Mouse (Mus musculus): ENCODE results near the gene Tle2. TPM values are rescaled to one million over a fixed set of nuclear protein-coding genes. Genes with fewer than 3 reads are reported as not detected.

Tle2 gene
- polyA plus RNA-seq, 1 experiment from 2014 or later, result 29.7 TPM

DNA sequence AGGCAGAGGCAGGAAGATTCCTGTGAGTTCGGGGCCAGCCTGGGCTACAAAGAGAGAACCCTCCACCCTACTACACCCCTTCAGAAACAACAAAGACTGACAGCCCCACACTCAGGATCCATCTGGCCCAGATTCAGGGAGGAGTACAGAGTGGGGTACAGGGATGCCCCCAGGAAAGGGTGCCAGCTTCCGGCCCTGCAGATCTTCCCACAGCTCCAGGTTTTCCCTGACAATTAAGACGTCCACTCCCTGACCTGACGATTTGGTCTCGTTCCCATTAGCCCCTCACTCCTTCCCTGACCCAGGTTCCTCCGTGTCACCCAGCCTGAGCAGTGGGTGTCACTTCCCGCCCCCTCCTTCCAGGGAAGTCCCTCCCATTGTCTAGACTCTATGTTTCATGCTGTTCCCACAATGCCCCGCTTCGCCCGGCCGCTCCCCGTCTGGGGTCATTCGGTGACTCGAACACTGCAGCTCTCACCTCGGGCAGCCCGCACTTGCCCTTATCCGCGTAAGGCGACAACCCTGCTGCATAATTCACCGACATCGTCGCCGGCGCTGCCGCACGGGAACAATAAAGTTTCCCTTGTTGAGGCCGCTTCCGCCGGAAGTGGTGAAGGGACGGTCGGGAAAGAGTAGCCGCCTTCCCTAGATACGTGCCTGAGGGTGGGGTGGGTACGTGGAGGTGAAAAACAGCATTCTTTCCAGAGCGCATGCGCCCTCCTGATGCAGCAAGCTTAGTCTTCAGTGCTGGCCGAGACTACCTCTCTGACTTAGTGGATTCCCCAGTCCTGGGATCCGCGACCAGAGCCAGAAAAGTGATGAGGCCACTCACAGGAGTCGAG lies 52.9 kb downstream of the Tle2 start, which contains the start of gene Sirt6:
Sirt6 (minus strand) TSS at position 804 of the 842 bp plus-strand sequence.
- H3K9ac ChIP-seq, result peak within 1 kb of the TSS; percentile 88
- DNase-seq (ENCODE audit: low spot score) (peak; percentile 94), ATAC-seq (ENCODE audit: low FRiP score) (peak; percentile 89)
- H3K27ac ChIP-seq, result peak within 1 kb of the TSS; percentile 92
- H3K4me2 ChIP-seq (replicated peaks), result peak within 1 kb of the TSS; percentile 93
- H3K36me3 ChIP-seq (replicated peaks; ENCODE audit: control insufficient read depth, insufficient read depth), result peaks cover 38% of the 10 kb centered on the region
- no peaks in the 10 kb centered on the region for H3K9me3 ChIP-seq (ENCODE audit: control insufficient read depth, low read length)
- H3K4me3 ChIP-seq (replicated peaks; ENCODE audit: low read length), result peak within 1 kb of the TSS; percentile 87
- H3K27me3 ChIP-seq (ENCODE audit: control insufficient read depth, insufficient read depth, low read length), result no peaks in the 10 kb centered on the region
- peaks cover 17% of the 10 kb centered on the region for H3K4me1 ChIP-seq (replicated peaks; ENCODE audit: control insufficient read depth, insufficient read depth, low read length)
- WGBS, result 5% methylated on average over 40 of the region's 40 CpGs

DNA sequence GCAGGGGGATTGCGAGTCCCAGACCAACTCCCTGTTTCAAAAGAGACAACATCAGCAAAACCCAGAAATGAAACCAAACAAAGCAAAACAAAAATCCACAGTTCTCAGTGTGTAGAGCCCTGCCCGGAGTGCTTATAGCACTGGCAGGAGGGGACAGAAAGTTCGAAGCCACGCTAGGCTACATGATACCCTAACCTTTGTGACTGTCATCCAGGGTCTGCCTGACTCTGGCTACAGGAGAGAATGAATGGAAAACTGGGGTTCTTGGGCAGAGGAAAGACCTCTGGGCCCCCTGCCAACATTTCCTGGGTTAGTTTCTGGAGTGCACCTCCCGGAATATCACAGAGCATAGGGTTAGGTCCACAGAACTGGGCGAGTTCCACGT lies 53.5 kb downstream of the Tle2 start:
- Histone ChIP-seq H3K27me3 (ENCODE audit: control insufficient read depth, insufficient read depth, low read length) (no peaks in the 10 kb centered on the region), H3K4me1 (replicated peaks; ENCODE audit: control insufficient read depth, insufficient read depth, low read length) (peaks cover 17% of the 10 kb centered on the region), H3K4me3 (replicated peaks; ENCODE audit: low read length) (peak overlapping the region; percentile 87), H3K36me3 (replicated peaks; ENCODE audit: control insufficient read depth, insufficient read depth) (peaks cover 32% of the 10 kb centered on the region), H3K4me2 (replicated peaks) (peak overlapping the region; percentile 93), H3K9me3 (ENCODE audit: control insufficient read depth, low read length) (no peaks in the 10 kb centered on the region), H3K27ac (peak overlapping the region; percentile 92), H3K9ac (peak overlapping the region; percentile 88)
- WGBS, result 69% methylated on average over 7 of the region's 7 CpGs
- DNase-seq (ENCODE audit: low spot score) (no peak), ATAC-seq (ENCODE audit: low FRiP score) (peak; percentile 22; the same call in 1 of the 2 replicates)

DNA sequence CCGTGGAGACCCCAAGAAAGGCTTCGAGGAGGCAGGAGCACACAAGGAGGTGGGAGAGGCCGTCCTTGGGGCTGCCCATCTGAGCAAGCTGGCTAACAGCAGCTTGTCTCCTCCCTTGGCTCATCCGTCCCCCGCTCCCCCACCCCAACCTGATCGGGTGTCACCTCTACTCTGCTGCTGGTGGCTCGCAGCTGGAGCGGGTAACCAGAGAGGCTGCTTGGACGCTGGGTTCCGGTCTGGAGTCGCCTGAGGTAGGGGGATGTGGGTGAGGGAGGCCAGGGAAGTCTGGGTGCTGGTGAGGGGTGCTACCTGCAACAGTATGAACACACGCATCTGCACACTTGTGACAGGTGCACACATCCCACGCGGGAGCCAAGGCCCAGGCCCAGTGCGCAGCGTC lies 54.0 kb downstream of the Tle2 start, which contains the start of gene Ankrd24:
Ankrd24 (plus strand) TSS at position 151 of the 400 bp plus-strand sequence.
- Histone ChIP-seq H3K27ac (peak within 1 kb of the TSS; percentile 92), H3K9ac (peak within 1 kb of the TSS; percentile 88), H3K9me3 (ENCODE audit: control insufficient read depth, low read length) (no peaks in the 10 kb centered on the region), H3K27me3 (ENCODE audit: control insufficient read depth, insufficient read depth, low read length) (no peaks in the 10 kb centered on the region), H3K4me1 (replicated peaks; ENCODE audit: control insufficient read depth, insufficient read depth, low read length) (peaks cover 17% of the 10 kb centered on the region), H3K36me3 (replicated peaks; ENCODE audit: control insufficient read depth, insufficient read depth) (peaks cover 29% of the 10 kb centered on the region), H3K4me2 (replicated peaks) (peak within 1 kb of the TSS; percentile 93), H3K4me3 (replicated peaks; ENCODE audit: low read length) (peak within 1 kb of the TSS; percentile 87)
- no peak for ATAC-seq (ENCODE audit: low FRiP score)
- DNase-seq (ENCODE audit: low spot score), result no peak
- WGBS, result 85% methylated on average over 16 of the region's 16 CpGs

- H3K4me2 ChIP-seq (replicated peaks), result peak overlapping the region; percentile 73
- no peaks in the 10 kb centered on the region for H3K27me3 ChIP-seq (ENCODE audit: control insufficient read depth, insufficient read depth, low read length)
- H3K4me1 ChIP-seq (replicated peaks; ENCODE audit: control insufficient read depth, insufficient read depth, low read length), result peaks cover 7% of the 10 kb centered on the region; the same call in 1 of the 2 replicates
- no peaks in the 10 kb centered on the region for H3K36me3 ChIP-seq (replicated peaks; ENCODE audit: control insufficient read depth, insufficient read depth)
- H3K27ac ChIP-seq, result peak overlapping the region; percentile 61; the same call in 1 of the 2 replicates
- WGBS, result 4% methylated on average over 37 of the region's 37 CpGs
- peak overlapping the region; percentile 39 for H3K4me3 ChIP-seq (replicated peaks; ENCODE audit: low read length)
- peak overlapping the region; percentile 57 for H3K9ac ChIP-seq
- H3K9me3 ChIP-seq (ENCODE audit: control insufficient read depth, low read length), result no peaks in the 10 kb centered on the region
- DNase-seq (ENCODE audit: low spot score) (peak; percentile 80), ATAC-seq (ENCODE audit: low FRiP score) (peak; percentile 88)
Measured at GRCm38 (mm10) chr10:81633253-81634099, 59.1 kb downstream of the Tle2 start.

GRCm38 (mm10) chr10:81636338-81636737 lies 62.0 kb downstream of the Tle2 start:
- H3K9me3 ChIP-seq (ENCODE audit: control insufficient read depth, low read length), result no peaks in the 10 kb centered on the region
- H3K4me3 ChIP-seq (replicated peaks; ENCODE audit: low read length), result no peak overlapping the region
- 23% methylated on average over 8 of the region's 8 CpGs for WGBS
- no peak overlapping the region for H3K27ac ChIP-seq
- no peak overlapping the region for H3K4me2 ChIP-seq (replicated peaks)
- no peaks in the 10 kb centered on the region for H3K36me3 ChIP-seq (replicated peaks; ENCODE audit: control insufficient read depth, insufficient read depth)
- H3K4me1 ChIP-seq (replicated peaks; ENCODE audit: control insufficient read depth, insufficient read depth, low read length), result peaks cover 11% of the 10 kb centered on the region; the same call in 1 of the 2 replicates
- ATAC-seq (ENCODE audit: low FRiP score) (no peak), DNase-seq (ENCODE audit: low spot score) (no peak)
- H3K9ac ChIP-seq, result no peak overlapping the region
- no peaks in the 10 kb centered on the region for H3K27me3 ChIP-seq (ENCODE audit: control insufficient read depth, insufficient read depth, low read length)

DNA sequence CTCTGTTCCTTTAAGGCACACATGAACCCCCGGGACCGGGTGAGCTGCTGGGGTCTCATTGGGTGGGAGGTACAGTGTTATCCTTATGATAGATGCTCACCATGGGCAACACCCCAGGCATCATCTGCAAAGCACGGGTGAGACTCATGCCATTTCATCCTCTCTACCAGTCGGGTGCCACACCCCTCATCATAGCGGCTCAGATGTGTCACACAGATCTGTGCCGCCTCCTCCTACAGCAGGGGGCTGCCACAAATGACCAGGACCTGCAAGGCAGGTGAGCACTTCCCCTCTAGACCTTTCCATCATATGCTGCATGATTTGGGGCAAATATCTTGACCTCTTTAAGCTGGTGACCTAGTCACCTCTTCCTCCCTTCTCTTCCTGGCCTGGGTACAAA lies 63.7 kb downstream of the Tle2 start:
- Histone ChIP-seq H3K4me3 (replicated peaks; ENCODE audit: low read length) (no peak overlapping the region), H3K4me2 (replicated peaks) (no peak overlapping the region), H3K9me3 (ENCODE audit: control insufficient read depth, low read length) (no peaks in the 10 kb centered on the region), H3K9ac (no peak overlapping the region), H3K36me3 (replicated peaks; ENCODE audit: control insufficient read depth, insufficient read depth) (no peaks in the 10 kb centered on the region), H3K27ac (no peak overlapping the region), H3K4me1 (replicated peaks; ENCODE audit: control insufficient read depth, insufficient read depth, low read length) (peaks cover 28% of the 10 kb centered on the region), H3K27me3 (ENCODE audit: control insufficient read depth, insufficient read depth, low read length) (no peaks in the 10 kb centered on the region)
- ATAC-seq (ENCODE audit: low FRiP score), result no peak
- no peak for DNase-seq (ENCODE audit: low spot score)
- WGBS, result 82% methylated on average over 6 of the region's 6 CpGs

Other genes starting within 250 kb of the Tle2 start
- 4.3 and 5.4 TPM in 2 replicates for gene Tbxa2r, start 245.8 kb upstream of the Tle2 start, polyA plus RNA-seq (2014; fragmentation: Nextera tagmentation; extraction: Ambion mirVana)
- gene Gipc3, start 231.3 kb upstream of the Tle2 start, polyA plus RNA-seq (2014; fragmentation: Nextera tagmentation; extraction: Ambion mirVana), result not detected in 2 replicates
- 29.0 and 34.0 TPM in 2 replicates for gene Hmg20b, start 224.1 kb upstream of the Tle2 start, polyA plus RNA-seq (2014; fragmentation: Nextera tagmentation; extraction: Ambion mirVana)
- 7.8 and 10.0 TPM in 2 replicates for gene Mfsd12, start 217.1 kb upstream of the Tle2 start, polyA plus RNA-seq (2014; fragmentation: Nextera tagmentation; extraction: Ambion mirVana)
- gene 4930404N11Rik, start 208.7 kb upstream of the Tle2 start, polyA plus RNA-seq (2014; fragmentation: Nextera tagmentation; extraction: Ambion mirVana), result 0.30 and 0.59 TPM in 2 replicates
- 119 and 125 TPM in 2 replicates for gene Fzr1, start 196.0 kb upstream of the Tle2 start, polyA plus RNA-seq (2014; fragmentation: Nextera tagmentation; extraction: Ambion mirVana)
- 68.9 TPM in 2 replicates for gene Dohh, start 190.1 kb upstream of the Tle2 start, polyA plus RNA-seq (2014; fragmentation: Nextera tagmentation; extraction: Ambion mirVana)
- 5.5 and 5.7 TPM in 2 replicates for gene Gm48551, start 190.1 kb upstream of the Tle2 start, polyA plus RNA-seq (2014; fragmentation: Nextera tagmentation; extraction: Ambion mirVana)
- 1.9 and 2.2 TPM in 2 replicates for gene Gm48552, start 185.6 kb upstream of the Tle2 start, polyA plus RNA-seq (2014; fragmentation: Nextera tagmentation; extraction: Ambion mirVana)
- gene Smim24, start 181.5 kb upstream of the Tle2 start, polyA plus RNA-seq (2014; fragmentation: Nextera tagmentation; extraction: Ambion mirVana), result 0.84 and 1.3 TPM in 2 replicates
- 17.3 and 25.8 TPM in 2 replicates for gene Nfic, start 118.9 kb upstream of the Tle2 start, polyA plus RNA-seq (2014; fragmentation: Nextera tagmentation; extraction: Ambion mirVana)
- gene Celf5, start 91.9 kb upstream of the Tle2 start, polyA plus RNA-seq (2014; fragmentation: Nextera tagmentation; extraction: Ambion mirVana), result 46.6 and 55.9 TPM in 2 replicates
- gene Ncln, start 78.2 kb upstream of the Tle2 start, polyA plus RNA-seq (2014; fragmentation: Nextera tagmentation; extraction: Ambion mirVana), result 53.8 and 59.0 TPM in 2 replicates
- 0.70 and 0.81 TPM in 2 replicates for gene S1pr4, start 74.4 kb upstream of the Tle2 start, polyA plus RNA-seq (2014; fragmentation: Nextera tagmentation; extraction: Ambion mirVana)
- 1.1 and 1.2 TPM in 2 replicates for gene Gna15, start 50.3 kb upstream of the Tle2 start, polyA plus RNA-seq (2014; fragmentation: Nextera tagmentation; extraction: Ambion mirVana)
- gene Gna11, start 29.4 kb upstream of the Tle2 start, polyA plus RNA-seq (2014; fragmentation: Nextera tagmentation; extraction: Ambion mirVana), result 87.5 and 95.5 TPM in 2 replicates
- gene Aes, start 15.1 kb upstream of the Tle2 start, polyA plus RNA-seq (2014; fragmentation: Nextera tagmentation; extraction: Ambion mirVana), result 524 and 550 TPM in 2 replicates
- gene Tle6, start 26.5 kb downstream of the Tle2 start, polyA plus RNA-seq (2014; fragmentation: Nextera tagmentation; extraction: Ambion mirVana), result 4.2 and 4.8 TPM in 2 replicates
- gene BC025920, start 31.7 kb downstream of the Tle2 start, polyA plus RNA-seq (2014; fragmentation: Nextera tagmentation; extraction: Ambion mirVana), result 0.90 and 1.1 TPM in 2 replicates
- 39.9 and 42.1 TPM in 2 replicates for gene Sirt6, start 53.2 kb downstream of the Tle2 start, polyA plus RNA-seq (2014; fragmentation: Nextera tagmentation; extraction: Ambion mirVana)
- gene Ankrd24, start 54.0 kb downstream of the Tle2 start, polyA plus RNA-seq (2014; fragmentation: Nextera tagmentation; extraction: Ambion mirVana), result 11.8 and 12.6 TPM in 2 replicates
- gene Gm10778, start 74.5 kb downstream of the Tle2 start, polyA plus RNA-seq (2014; fragmentation: Nextera tagmentation; extraction: Ambion mirVana), result 6.5 and 6.9 TPM in 2 replicates
- gene Zfp433, start 130.3 kb downstream of the Tle2 start, polyA plus RNA-seq (2014; fragmentation: Nextera tagmentation; extraction: Ambion mirVana), result 19.2 and 20.5 TPM in 2 replicates
- gene Gm3055, start 196.6 kb downstream of the Tle2 start, polyA plus RNA-seq (2014; fragmentation: Nextera tagmentation; extraction: Ambion mirVana), result 18.8 and 21.9 TPM in 2 replicates
- 3.5 and 4.0 TPM in 2 replicates for gene Gm4767, start 237.6 kb downstream of the Tle2 start, polyA plus RNA-seq (2014; fragmentation: Nextera tagmentation; extraction: Ambion mirVana)